Mouse (Mus musculus): Measurements from ENCODE around the gene Akap1. TPM values are rescaled to one million over a fixed set of nuclear protein-coding genes. Genes with fewer than 3 reads are reported as not detected.

Gene Akap1
- polyA plus RNA-seq, 1 experiment from 2014 or later = 20.6 TPM

GRCm38 (mm10) chr11:88830257-88830804 lies 34.1 kb downstream of the Akap1 start:
- 98% methylated on average over 2 of the region's 2 CpGs for WGBS
- Histone ChIP-seq H3K36me3 (ENCODE audit: insufficient read depth) (peaks cover 47% of the 10 kb centered on the region), H3K27me3 (ENCODE audit: insufficient read depth, low read length) (no peaks in the 10 kb centered on the region), H3K4me3 (ENCODE audit: low read depth, low read length) (no peak overlapping the region), H3K4me1 (ENCODE audit: insufficient read depth) (no peaks in the 10 kb centered on the region), H3K4me2 (no peak overlapping the region), H3K9me3 (ENCODE audit: low read depth, low read length) (no peaks in the 10 kb centered on the region), H3K27ac (ENCODE audit: low read depth) (no peak overlapping the region), H3K9ac (no peak overlapping the region)
- no peak for ATAC-seq (ENCODE audit: insufficient read depth)
- peak; percentile 63 for DNase-seq
- TF ChIP-seq CTCF (IDR thresholded peaks at IDR 0.05; ENCODE audit: low read depth) = peak; percentile 70

- Histone ChIP-seq H3K4me3 (ENCODE audit: low read depth, low read length) (no peak overlapping the region), H3K4me2 (no peak overlapping the region), H3K9me3 (ENCODE audit: low read depth, low read length) (no peaks in the 10 kb centered on the region), H3K4me1 (ENCODE audit: insufficient read depth) (no peaks in the 10 kb centered on the region), H3K27ac (ENCODE audit: low read depth) (no peak overlapping the region), H3K36me3 (ENCODE audit: insufficient read depth) (peaks cover 29% of the 10 kb centered on the region), H3K9ac (no peak overlapping the region), H3K27me3 (ENCODE audit: insufficient read depth, low read length) (no peaks in the 10 kb centered on the region)
- peak; percentile 53 for TF ChIP-seq CTCF (IDR thresholded peaks at IDR 0.05; ENCODE audit: low read depth)
- DNase-seq (peak; percentile 25), ATAC-seq (ENCODE audit: insufficient read depth) (no peak)
Observed at GRCm38 (mm10) chr11:88828528-88828927, 35.9 kb downstream of the Akap1 start.

GRCm38 (mm10) chr11:88825909-88826308 lies 38.5 kb downstream of the Akap1 start:
- H3K4me3 ChIP-seq (ENCODE audit: low read depth, low read length) = no peak overlapping the region
- H3K27me3 ChIP-seq (ENCODE audit: insufficient read depth, low read length) = peaks cover 9% of the 10 kb centered on the region
- TF ChIP-seq CTCF (IDR thresholded peaks at IDR 0.05; ENCODE audit: low read depth) = peak; percentile 50
- no peak overlapping the region for H3K9ac ChIP-seq
- DNase-seq = peak; percentile 47
- 24% methylated on average over 7 of the region's 7 CpGs for WGBS
- H3K4me1 ChIP-seq (ENCODE audit: insufficient read depth) = no peaks in the 10 kb centered on the region
- ATAC-seq (ENCODE audit: insufficient read depth) = no peak
- no peak overlapping the region for H3K4me2 ChIP-seq
- no peaks in the 10 kb centered on the region for H3K9me3 ChIP-seq (ENCODE audit: low read depth, low read length)
- H3K27ac ChIP-seq (ENCODE audit: low read depth) = no peak overlapping the region
- peaks cover 8% of the 10 kb centered on the region; the same call in 1 of the 2 replicates for H3K36me3 ChIP-seq (ENCODE audit: insufficient read depth)

- Histone ChIP-seq H3K4me1 (ENCODE audit: insufficient read depth) (no peaks in the 10 kb centered on the region), H3K27me3 (ENCODE audit: insufficient read depth, low read length) (peaks cover 9% of the 10 kb centered on the region), H3K9me3 (ENCODE audit: low read depth, low read length) (no peaks in the 10 kb centered on the region), H3K36me3 (ENCODE audit: insufficient read depth) (no peaks in the 10 kb centered on the region), H3K9ac (no peak overlapping the region), H3K4me3 (ENCODE audit: low read depth, low read length) (no peak overlapping the region), H3K4me2 (peak overlapping the region; percentile 56), H3K27ac (ENCODE audit: low read depth) (no peak overlapping the region)
- 3% methylated on average over 7 of the region's 7 CpGs for WGBS
- TF ChIP-seq CTCF (IDR thresholded peaks at IDR 0.05; ENCODE audit: low read depth) = peak; percentile 98
- DNase-seq (peak; percentile 96), ATAC-seq (ENCODE audit: insufficient read depth) (peak; percentile 48; the same call in 1 of the 2 replicates)
Observed at GRCm38 (mm10) chr11:88822991-88823390, 41.4 kb downstream of the Akap1 start.

GRCm38 (mm10) chr11:88822526-88822925 lies 41.9 kb downstream of the Akap1 start:
- Histone ChIP-seq H3K4me1 (ENCODE audit: insufficient read depth) (no peaks in the 10 kb centered on the region), H3K36me3 (ENCODE audit: insufficient read depth) (no peaks in the 10 kb centered on the region), H3K27me3 (ENCODE audit: insufficient read depth, low read length) (peaks cover 9% of the 10 kb centered on the region), H3K27ac (ENCODE audit: low read depth) (no peak overlapping the region), H3K4me3 (ENCODE audit: low read depth, low read length) (no peak overlapping the region), H3K9ac (no peak overlapping the region), H3K4me2 (peak overlapping the region; percentile 56), H3K9me3 (ENCODE audit: low read depth, low read length) (no peaks in the 10 kb centered on the region)
- WGBS = 26% methylated on average over 5 of the region's 5 CpGs
- TF ChIP-seq CTCF (IDR thresholded peaks at IDR 0.05; ENCODE audit: low read depth) = no peak
- DNase-seq (no peak), ATAC-seq (ENCODE audit: insufficient read depth) (no peak)

GRCm38 (mm10) chr11:88820742-88821576 lies 43.4 kb downstream of the Akap1 start:
- H3K9ac ChIP-seq = no peak overlapping the region
- H3K4me3 ChIP-seq (ENCODE audit: low read depth, low read length) = no peak overlapping the region

GRCm38 (mm10) chr11:88820253-88820652 lies 44.1 kb downstream of the Akap1 start:
- no peaks in the 10 kb centered on the region for H3K36me3 ChIP-seq (ENCODE audit: insufficient read depth)
- peaks cover 9% of the 10 kb centered on the region for H3K27me3 ChIP-seq (ENCODE audit: insufficient read depth, low read length)
- no peak for DNase-seq
- no peak overlapping the region; the same call in 1 of the 2 replicates for H3K27ac ChIP-seq (ENCODE audit: low read depth)
- 0 out of 2 replicates have a peak, but pooled peaks have one; percentile 9 for ATAC-seq (ENCODE audit: insufficient read depth)
- no peak for TF ChIP-seq CTCF (IDR thresholded peaks at IDR 0.05; ENCODE audit: low read depth)
- H3K4me1 ChIP-seq (ENCODE audit: insufficient read depth) = no peaks in the 10 kb centered on the region
- 31% methylated on average over 6 of the region's 6 CpGs for WGBS
- no peaks in the 10 kb centered on the region for H3K9me3 ChIP-seq (ENCODE audit: low read depth, low read length)
- H3K9ac ChIP-seq = no peak overlapping the region
- no peak overlapping the region for H3K4me3 ChIP-seq (ENCODE audit: low read depth, low read length)
- peak overlapping the region; percentile 52 for H3K4me2 ChIP-seq

More at GRCm38 (mm10) chr11:88820742-88821576, 43.4 kb downstream of the Akap1 start:
- Histone ChIP-seq H3K4me1 (ENCODE audit: insufficient read depth) (no peaks in the 10 kb centered on the region), H3K9me3 (ENCODE audit: low read depth, low read length) (no peaks in the 10 kb centered on the region), H3K36me3 (ENCODE audit: insufficient read depth) (no peaks in the 10 kb centered on the region), H3K4me2 (peak overlapping the region; percentile 52), H3K27me3 (ENCODE audit: insufficient read depth, low read length) (peaks cover 9% of the 10 kb centered on the region), H3K27ac (ENCODE audit: low read depth) (peak overlapping the region; percentile 30; the same call in 1 of the 2 replicates)
- peak; percentile 68 for DNase-seq
- ATAC-seq (ENCODE audit: insufficient read depth) = peak; percentile 69
- WGBS = 6% methylated on average over 24 of the region's 24 CpGs
- peak; percentile 35; the same call in 1 of the 2 replicates for TF ChIP-seq CTCF (IDR thresholded peaks at IDR 0.05; ENCODE audit: low read depth)

Measured in lung, embryonic 14.5 days (tissue).